Mouse (Mus musculus): ENCODE data around the gene Anapc5. TPM values are rescaled to one million over a fixed set of nuclear protein-coding genes. Genes with fewer than 3 reads are reported as not detected.

The Anapc5 gene
- polyA plus RNA-seq, 1 experiment from 2014 or later, result 520 TPM

- no peak overlapping the region for H3K27ac ChIP-seq (ENCODE audit: low read length)
- no peak overlapping the region for H3K4me2 ChIP-seq (ENCODE audit: low read length)
- H3K4me3 ChIP-seq (ENCODE audit: low read depth, low read length), result no peak overlapping the region
- H3K4me1 ChIP-seq (ENCODE audit: control insufficient read depth, insufficient read depth, low read length), result no peaks in the 10 kb centered on the region
- no peaks in the 10 kb centered on the region for H3K27me3 ChIP-seq (ENCODE audit: control insufficient read depth, insufficient read depth, low read depth, low read length)
- no peaks in the 10 kb centered on the region for H3K9me3 ChIP-seq (replicated peaks; ENCODE audit: control insufficient read depth, low read length, poor library complexity, severe bottlenecking)
- H3K9ac ChIP-seq (ENCODE audit: low read depth, low read length), result no peak overlapping the region
- no peak for ATAC-seq
- H3K36me3 ChIP-seq (ENCODE audit: control insufficient read depth, insufficient read depth, low read length), result peaks cover 2% of the 10 kb centered on the region; the same call in 1 of the 2 replicates
- WGBS, result 85% methylated on average over 29 of the region's 29 CpGs
Observed at GRCm38 (mm10) chr5:122763271-122764031, 57.7 kb downstream of the Anapc5 start.

- H3K36me3 ChIP-seq (ENCODE audit: control insufficient read depth, insufficient read depth, low read length), result peaks cover 26% of the 10 kb centered on the region
- no peaks in the 10 kb centered on the region for H3K4me1 ChIP-seq (ENCODE audit: control insufficient read depth, insufficient read depth, low read length)
- H3K9me3 ChIP-seq (replicated peaks; ENCODE audit: control insufficient read depth, low read length, poor library complexity, severe bottlenecking), result no peaks in the 10 kb centered on the region
- no peak overlapping the region for H3K4me2 ChIP-seq (ENCODE audit: low read length)
- no peaks in the 10 kb centered on the region for H3K27me3 ChIP-seq (ENCODE audit: control insufficient read depth, insufficient read depth, low read depth, low read length)
- H3K4me3 ChIP-seq (ENCODE audit: low read depth, low read length), result no peak overlapping the region
- ATAC-seq, result no peak
- WGBS, result 85% methylated on average over 7 of the region's 7 CpGs
- H3K27ac ChIP-seq (ENCODE audit: low read length), result no peak overlapping the region
- no peak overlapping the region for H3K9ac ChIP-seq (ENCODE audit: low read depth, low read length)
Observed at GRCm38 (mm10) chr5:122756680-122757079, 64.5 kb downstream of the Anapc5 start.

GRCm38 (mm10) chr5:122756144-122756543 lies 65.0 kb downstream of the Anapc5 start:
- no peak overlapping the region for H3K27ac ChIP-seq (ENCODE audit: low read length)
- no peaks in the 10 kb centered on the region for H3K27me3 ChIP-seq (ENCODE audit: control insufficient read depth, insufficient read depth, low read depth, low read length)
- WGBS, result 51% methylated on average over 6 of the region's 6 CpGs
- no peak overlapping the region for H3K9ac ChIP-seq (ENCODE audit: low read depth, low read length)
- H3K9me3 ChIP-seq (replicated peaks; ENCODE audit: control insufficient read depth, low read length, poor library complexity, severe bottlenecking), result no peaks in the 10 kb centered on the region
- no peak for ATAC-seq
- no peaks in the 10 kb centered on the region for H3K4me1 ChIP-seq (ENCODE audit: control insufficient read depth, insufficient read depth, low read length)
- H3K4me2 ChIP-seq (ENCODE audit: low read length), result no peak overlapping the region
- no peak overlapping the region for H3K4me3 ChIP-seq (ENCODE audit: low read depth, low read length)
- H3K36me3 ChIP-seq (ENCODE audit: control insufficient read depth, insufficient read depth, low read length), result peaks cover 26% of the 10 kb centered on the region

GRCm38 (mm10) chr5:122755620-122756019 lies 65.5 kb downstream of the Anapc5 start:
- Histone ChIP-seq H3K4me2 (ENCODE audit: low read length) (no peak overlapping the region), H3K9me3 (replicated peaks; ENCODE audit: control insufficient read depth, low read length, poor library complexity, severe bottlenecking) (no peaks in the 10 kb centered on the region), H3K27me3 (ENCODE audit: control insufficient read depth, insufficient read depth, low read depth, low read length) (no peaks in the 10 kb centered on the region), H3K27ac (ENCODE audit: low read length) (no peak overlapping the region), H3K36me3 (ENCODE audit: control insufficient read depth, insufficient read depth, low read length) (peaks cover 26% of the 10 kb centered on the region), H3K9ac (ENCODE audit: low read depth, low read length) (no peak overlapping the region), H3K4me3 (ENCODE audit: low read depth, low read length) (no peak overlapping the region), H3K4me1 (ENCODE audit: control insufficient read depth, insufficient read depth, low read length) (no peaks in the 10 kb centered on the region)
- WGBS, result 96% methylated on average over 4 of the region's 4 CpGs
- ATAC-seq, result no peak

- Histone ChIP-seq H3K4me3 (ENCODE audit: low read depth, low read length) (no peak overlapping the region), H3K9ac (ENCODE audit: low read depth, low read length) (no peak overlapping the region), H3K36me3 (ENCODE audit: control insufficient read depth, insufficient read depth, low read length) (peaks cover 26% of the 10 kb centered on the region)
Observed at GRCm38 (mm10) chr5:122754477-122754876, 66.7 kb downstream of the Anapc5 start.

GRCm38 (mm10) chr5:122747950-122748349 lies 73.2 kb downstream of the Anapc5 start:
- H3K4me2 ChIP-seq (ENCODE audit: low read length), result no peak overlapping the region
- WGBS, result 87% methylated on average over 7 of the region's 7 CpGs
- peaks cover 33% of the 10 kb centered on the region for H3K36me3 ChIP-seq (ENCODE audit: control insufficient read depth, insufficient read depth, low read length)
- H3K9me3 ChIP-seq (replicated peaks; ENCODE audit: control insufficient read depth, low read length, poor library complexity, severe bottlenecking), result no peaks in the 10 kb centered on the region
- ATAC-seq, result no peak
- no peak overlapping the region for H3K27ac ChIP-seq (ENCODE audit: low read length)
- no peak overlapping the region for H3K4me3 ChIP-seq (ENCODE audit: low read depth, low read length)
- no peaks in the 10 kb centered on the region for H3K27me3 ChIP-seq (ENCODE audit: control insufficient read depth, insufficient read depth, low read depth, low read length)
- H3K4me1 ChIP-seq (ENCODE audit: control insufficient read depth, insufficient read depth, low read length), result no peaks in the 10 kb centered on the region
- H3K9ac ChIP-seq (ENCODE audit: low read depth, low read length), result no peak overlapping the region

More at GRCm38 (mm10) chr5:122754477-122754876, 66.7 kb downstream of the Anapc5 start:
- no peaks in the 10 kb centered on the region for H3K4me1 ChIP-seq (ENCODE audit: control insufficient read depth, insufficient read depth, low read length)
- H3K27ac ChIP-seq (ENCODE audit: low read length), result no peak overlapping the region
- no peaks in the 10 kb centered on the region for H3K27me3 ChIP-seq (ENCODE audit: control insufficient read depth, insufficient read depth, low read depth, low read length)
- no peaks in the 10 kb centered on the region for H3K9me3 ChIP-seq (replicated peaks; ENCODE audit: control insufficient read depth, low read length, poor library complexity, severe bottlenecking)
- 93% methylated on average over 16 of the region's 16 CpGs for WGBS
- ATAC-seq, result no peak
- H3K4me2 ChIP-seq (ENCODE audit: low read length), result no peak overlapping the region

GRCm38 (mm10) chr5:122743880-122744422 lies 77.2 kb downstream of the Anapc5 start:
- Histone ChIP-seq H3K27me3 (ENCODE audit: control insufficient read depth, insufficient read depth, low read depth, low read length) (no peaks in the 10 kb centered on the region), H3K36me3 (ENCODE audit: control insufficient read depth, insufficient read depth, low read length) (peaks cover 45% of the 10 kb centered on the region), H3K4me3 (ENCODE audit: low read depth, low read length) (no peak overlapping the region), H3K9me3 (replicated peaks; ENCODE audit: control insufficient read depth, low read length, poor library complexity, severe bottlenecking) (no peaks in the 10 kb centered on the region), H3K27ac (ENCODE audit: low read length) (no peak overlapping the region), H3K4me1 (ENCODE audit: control insufficient read depth, insufficient read depth, low read length) (no peaks in the 10 kb centered on the region), H3K9ac (ENCODE audit: low read depth, low read length) (no peak overlapping the region), H3K4me2 (ENCODE audit: low read length) (no peak overlapping the region)
- no peak for ATAC-seq
- WGBS, result 79% methylated on average over 13 of the region's 13 CpGs

Other genes starting within 250 kb of the Anapc5 start
- gene Ift81, start 206.8 kb downstream of the Anapc5 start, polyA plus RNA-seq (2015; fragmentation: Nextera tagmentation; extraction: Ambion mirVana), result 71.6 and 86.7 TPM in 2 replicates
- 1.8 and 2.5 TPM in 2 replicates for gene P2rx7, start 177.4 kb downstream of the Anapc5 start, polyA plus RNA-seq (2015; fragmentation: Nextera tagmentation; extraction: Ambion mirVana)
- 14.6 and 15.3 TPM in 2 replicates for gene P2rx4, start 113.8 kb downstream of the Anapc5 start, polyA plus RNA-seq (2015; fragmentation: Nextera tagmentation; extraction: Ambion mirVana)
- 63.4 and 69.5 TPM in 2 replicates for gene Camkk2, start 41.9 kb downstream of the Anapc5 start, polyA plus RNA-seq (2015; fragmentation: Nextera tagmentation; extraction: Ambion mirVana)
- gene Rnf34, start 28.7 kb upstream of the Anapc5 start, polyA plus RNA-seq (2015; fragmentation: Nextera tagmentation; extraction: Ambion mirVana), result 48.3 and 50.7 TPM in 2 replicates
- gene Kdm2b, start 168.5 kb upstream of the Anapc5 start, polyA plus RNA-seq (2015; fragmentation: Nextera tagmentation; extraction: Ambion mirVana), result 117 and 123 TPM in 2 replicates
- 9.3 and 10.7 TPM in 2 replicates for gene Orai1, start 193.7 kb upstream of the Anapc5 start, polyA plus RNA-seq (2015; fragmentation: Nextera tagmentation; extraction: Ambion mirVana)
- gene Morn3, start 225.7 kb upstream of the Anapc5 start, polyA plus RNA-seq (2015; fragmentation: Nextera tagmentation; extraction: Ambion mirVana), result 0.62 and 1.7 TPM in 2 replicates
- 16.9 and 18.7 TPM in 2 replicates for gene Tmem120b, start 247.1 kb upstream of the Anapc5 start, polyA plus RNA-seq (2015; fragmentation: Nextera tagmentation; extraction: Ambion mirVana)